ENCODE assay signal across 24 mouse cellular contexts in the genomic region with DNA sequence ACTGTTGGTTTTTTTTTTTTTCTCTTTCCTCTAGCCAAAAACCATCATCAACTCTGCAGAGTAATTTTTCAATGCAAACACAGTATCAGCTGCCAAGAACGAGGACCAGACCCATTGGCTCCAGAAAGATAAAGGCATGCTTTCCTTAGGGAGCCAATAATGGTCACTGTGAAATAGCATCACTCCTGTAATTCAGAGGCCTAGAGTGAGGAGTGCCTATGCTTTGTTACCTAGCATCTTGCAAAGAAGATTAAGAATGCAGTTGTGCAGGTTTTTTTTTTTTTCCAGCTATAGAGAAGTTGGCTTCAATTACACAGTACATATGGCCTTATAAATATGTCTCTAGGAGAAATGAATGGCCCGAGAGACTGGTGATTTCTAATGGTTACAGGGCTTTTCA.
"Had no signal": no experiment of that assay in that cellular context is flagged by ENCODE, and none has a peak within 500 bp of the region (broad histone marks: within the 10 kb centered on the region; RNA-seq: fewer than 3 reads in every experiment).

No protein-coding gene starts in this region.

- H3K27me3 ChIP-seq: heart, embryonic 13.5 days; heart, embryonic 15.5 days; hindbrain, embryonic 15.5 days; kidney, embryonic 15.5 days; limb, embryonic 13.5 days; limb, embryonic 15.5 days had no signal

- H3K4me2 ChIP-seq: heart, embryonic 13.5 days; heart, embryonic 15.5 days; hindbrain, embryonic 15.5 days; kidney, embryonic 15.5 days; limb, embryonic 13.5 days; limb, embryonic 15.5 days; liver, embryonic 12.5 days had no signal

- H3K36me3 ChIP-seq: heart, embryonic 10.5 days; heart, embryonic 13.5 days; heart, embryonic 15.5 days; hindbrain, embryonic 15.5 days; kidney, embryonic 15.5 days; limb, embryonic 13.5 days; limb, embryonic 15.5 days; liver, embryonic 12.5 days had no signal

- H3K4me3 ChIP-seq: heart, embryonic 10.5 days; heart, embryonic 13.5 days; heart, embryonic 15.5 days; hindbrain, embryonic 15.5 days; kidney, embryonic 15.5 days; limb, embryonic 13.5 days; limb, embryonic 15.5 days; liver, embryonic 12.5 days had no signal

- H3K9me3 ChIP-seq: heart, embryonic 10.5 days; heart, embryonic 13.5 days; heart, embryonic 15.5 days; hindbrain, embryonic 15.5 days; kidney, embryonic 15.5 days; limb, embryonic 13.5 days; limb, embryonic 15.5 days; liver, embryonic 12.5 days had no signal

- ATAC-seq: hindbrain, postnatal 0 days; intestine, embryonic 16.5 days; liver, embryonic 12.5 days had no signal

- H3K9ac ChIP-seq: heart, embryonic 13.5 days; heart, embryonic 15.5 days; hindbrain, embryonic 15.5 days; kidney, embryonic 15.5 days; limb, embryonic 13.5 days; limb, embryonic 15.5 days; liver, embryonic 12.5 days had no signal

- H3K27ac ChIP-seq: heart, embryonic 10.5 days; heart, embryonic 13.5 days; heart, embryonic 15.5 days; hindbrain, embryonic 15.5 days; hindbrain, postnatal 0 days; kidney, embryonic 15.5 days; kidney, postnatal 0 days; limb, embryonic 13.5 days; limb, embryonic 15.5 days; liver, embryonic 12.5 days had no signal

- DNase-seq: gastrocnemius, postnatal 14 days; gastrocnemius, postnatal 36 days; heart, adult 18-20 months; heart, postnatal 14 days; heart, postnatal 36 days; kidney, adult 11 months; kidney, adult 2 months; kidney, adult 9 months; kidney, postnatal 14 days; kidney, postnatal 36 days; layer of hippocampus, adult 9-11 months; layer of hippocampus, postnatal 36 days; left cerebral cortex, postnatal 4 days had no signal
